Mouse (Mus musculus): ENCODE measurements around the gene Zfp235. TPM values are rescaled to one million over a fixed set of nuclear protein-coding genes. Genes with fewer than 3 reads are reported as not detected.
A peak's percentile ranks its signal among the peaks of the same experiment; 100 is the strongest.

Zfp235 gene
- polyA plus RNA-seq, 1 experiment from 2014 or later: 32.4 TPM

DNA sequence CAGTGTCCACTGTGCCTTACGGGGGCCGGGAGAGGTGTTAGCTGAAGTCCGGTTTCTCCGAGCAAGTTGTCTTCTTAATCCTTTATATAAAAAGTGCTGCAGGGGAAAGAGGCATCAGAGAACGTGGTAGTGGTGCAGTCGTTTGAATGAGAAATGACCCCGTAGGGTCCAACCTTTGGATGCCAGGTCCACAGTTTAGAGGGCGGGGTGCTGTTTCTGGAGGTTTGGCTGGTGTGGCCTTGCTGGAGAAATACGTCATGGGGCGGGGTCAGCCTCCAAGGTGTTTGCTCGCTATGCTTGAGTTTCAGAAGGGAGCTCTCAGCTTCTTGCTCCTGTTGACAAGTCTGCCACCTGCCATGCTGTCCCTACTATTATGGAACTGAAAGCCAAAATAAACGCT, 21.0 kb upstream of the Zfp235 start:
- Histone ChIP-seq H3K4me3 (ENCODE audit: low read depth, low read length) (peak overlapping the region; percentile 70), H3K4me1 (ENCODE audit: control insufficient read depth, insufficient read depth, low read length) (0 out of 2 replicates have a peak, but pooled peaks cover 7% of the 10 kb centered on the region), H3K9me3 (ENCODE audit: control insufficient read depth, low read length) (peaks cover 8% of the 10 kb centered on the region), H3K36me3 (ENCODE audit: control insufficient read depth, insufficient read depth, low read length) (peaks cover under 1% of the 10 kb centered on the region; the same call in 1 of the 2 replicates), H3K27ac (ENCODE audit: low read depth, low read length) (peak overlapping the region; percentile 48; the same call in 1 of the 2 replicates), H3K27me3 (ENCODE audit: control insufficient read depth, insufficient read depth, low read length) (no peaks in the 10 kb centered on the region), H3K4me2 (ENCODE audit: low read depth, low read length) (peak overlapping the region; percentile 72), H3K9ac (replicated peaks; ENCODE audit: low read depth, low read length) (peak overlapping the region; percentile 78)
- 13% methylated on average over 12 of the region's 12 CpGs for WGBS
- ATAC-seq (ENCODE audit: low read depth): no peak

DNA sequence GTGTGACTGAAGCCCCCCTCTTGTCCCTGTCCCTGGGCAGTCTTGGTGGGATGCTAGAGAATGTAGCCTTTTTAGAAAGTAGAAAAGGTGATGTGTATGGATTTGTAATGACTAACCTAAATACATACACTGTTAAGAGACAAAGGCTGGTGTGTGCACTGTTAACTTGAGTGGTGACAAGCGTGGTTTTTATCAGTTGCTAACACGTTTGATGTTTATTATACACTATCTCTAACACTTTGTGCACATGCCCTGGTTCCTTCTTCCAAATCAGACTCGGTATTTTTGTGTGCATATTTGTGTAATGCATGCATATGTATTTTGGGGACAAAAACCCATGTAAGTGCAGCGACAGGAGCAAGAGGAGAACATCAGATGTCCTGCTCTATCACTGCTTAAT, 17.3 kb upstream of the Zfp235 start:
- no peak for ATAC-seq (ENCODE audit: low read depth)
- H3K27ac ChIP-seq (ENCODE audit: low read depth, low read length): no peak overlapping the region
- 89% methylated on average over 4 of the region's 4 CpGs for WGBS
- H3K9ac ChIP-seq (replicated peaks; ENCODE audit: low read depth, low read length): no peak overlapping the region
- no peak overlapping the region for H3K4me2 ChIP-seq (ENCODE audit: low read depth, low read length)
- no peak overlapping the region for H3K4me3 ChIP-seq (ENCODE audit: low read depth, low read length)
- 0 out of 2 replicates have a peak, but pooled peaks cover 7% of the 10 kb centered on the region for H3K4me1 ChIP-seq (ENCODE audit: control insufficient read depth, insufficient read depth, low read length)
- no peaks in the 10 kb centered on the region for H3K27me3 ChIP-seq (ENCODE audit: control insufficient read depth, insufficient read depth, low read length)
- H3K9me3 ChIP-seq (ENCODE audit: control insufficient read depth, low read length): no peaks in the 10 kb centered on the region
- H3K36me3 ChIP-seq (ENCODE audit: control insufficient read depth, insufficient read depth, low read length): no peaks in the 10 kb centered on the region

DNA sequence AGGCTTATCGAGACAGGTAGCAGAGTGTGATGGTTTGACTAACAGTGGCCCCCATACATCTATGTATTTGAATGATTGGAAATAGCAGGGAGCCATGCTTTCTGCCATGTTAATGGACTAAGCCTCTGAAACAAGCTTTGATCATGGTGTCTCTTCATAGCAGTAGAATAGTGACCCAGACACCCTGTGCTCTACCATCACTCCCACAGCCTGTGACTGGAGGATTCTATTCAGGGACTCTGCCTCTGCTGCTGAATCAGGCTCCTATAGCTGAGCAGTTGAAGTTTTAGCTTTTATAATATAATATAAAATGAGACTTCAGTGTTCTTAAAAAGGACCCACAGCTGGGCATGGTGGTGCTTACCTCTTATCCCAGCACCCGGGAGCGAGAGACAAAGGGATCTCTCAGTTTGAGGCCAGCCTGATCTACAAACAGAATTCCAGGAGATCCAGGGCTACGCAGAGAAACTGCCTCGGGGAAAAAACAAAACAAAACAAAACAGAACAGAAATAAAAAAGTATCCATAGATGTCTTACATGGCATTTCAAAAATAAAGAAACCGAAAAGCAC, 459 bp upstream of the Zfp235 start:
- H3K9me3 ChIP-seq (ENCODE audit: control insufficient read depth, low read length): no peaks in the 10 kb centered on the region
- H3K4me1 ChIP-seq (ENCODE audit: control insufficient read depth, insufficient read depth, low read length): peaks cover 9% of the 10 kb centered on the region
- peak; percentile 38 for ATAC-seq (ENCODE audit: low read depth)
- H3K4me3 ChIP-seq (ENCODE audit: low read depth, low read length): peak overlapping the region; percentile 54
- H3K36me3 ChIP-seq (ENCODE audit: control insufficient read depth, insufficient read depth, low read length): peaks cover 5% of the 10 kb centered on the region; the same call in 1 of the 2 replicates
- 20% methylated on average over 6 of the region's 6 CpGs for WGBS
- no peaks in the 10 kb centered on the region for H3K27me3 ChIP-seq (ENCODE audit: control insufficient read depth, insufficient read depth, low read length)
- peak overlapping the region; percentile 64 for H3K9ac ChIP-seq (replicated peaks; ENCODE audit: low read depth, low read length)
- peak overlapping the region; percentile 23; the same call in 1 of the 2 replicates for H3K27ac ChIP-seq (ENCODE audit: low read depth, low read length)
- H3K4me2 ChIP-seq (ENCODE audit: low read depth, low read length): peak overlapping the region; percentile 68

DNA sequence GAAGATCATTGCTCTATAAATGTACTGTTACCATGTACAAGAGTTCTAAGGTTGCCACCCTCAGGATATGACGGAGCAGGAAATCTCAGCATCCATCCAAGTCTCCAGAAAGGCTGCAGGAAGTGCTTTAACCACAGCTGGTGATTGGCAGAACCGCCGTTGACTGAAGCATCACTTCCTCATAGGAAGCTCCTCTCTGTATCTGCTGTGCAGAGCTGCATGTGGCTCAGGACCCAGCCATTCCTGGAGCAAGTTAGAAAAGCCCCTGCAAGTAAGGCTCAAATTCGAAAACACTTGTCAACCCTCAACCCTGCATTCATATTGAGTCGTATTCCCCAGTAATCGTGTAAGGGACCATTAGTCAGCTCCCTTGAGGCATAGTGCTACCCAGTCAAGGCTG, 8.6 kb downstream of the Zfp235 start:
- Histone ChIP-seq H3K4me2 (ENCODE audit: low read depth, low read length) (no peak overlapping the region), H3K9ac (replicated peaks; ENCODE audit: low read depth, low read length) (no peak overlapping the region), H3K27ac (ENCODE audit: low read depth, low read length) (no peak overlapping the region), H3K9me3 (ENCODE audit: control insufficient read depth, low read length) (no peaks in the 10 kb centered on the region), H3K27me3 (ENCODE audit: control insufficient read depth, insufficient read depth, low read length) (no peaks in the 10 kb centered on the region), H3K4me1 (ENCODE audit: control insufficient read depth, insufficient read depth, low read length) (no peaks in the 10 kb centered on the region), H3K4me3 (ENCODE audit: low read depth, low read length) (no peak overlapping the region), H3K36me3 (ENCODE audit: control insufficient read depth, insufficient read depth, low read length) (peaks cover 25% of the 10 kb centered on the region)
- 93% methylated on average over 6 of the region's 6 CpGs for WGBS
- no peak for ATAC-seq (ENCODE audit: low read depth)

DNA sequence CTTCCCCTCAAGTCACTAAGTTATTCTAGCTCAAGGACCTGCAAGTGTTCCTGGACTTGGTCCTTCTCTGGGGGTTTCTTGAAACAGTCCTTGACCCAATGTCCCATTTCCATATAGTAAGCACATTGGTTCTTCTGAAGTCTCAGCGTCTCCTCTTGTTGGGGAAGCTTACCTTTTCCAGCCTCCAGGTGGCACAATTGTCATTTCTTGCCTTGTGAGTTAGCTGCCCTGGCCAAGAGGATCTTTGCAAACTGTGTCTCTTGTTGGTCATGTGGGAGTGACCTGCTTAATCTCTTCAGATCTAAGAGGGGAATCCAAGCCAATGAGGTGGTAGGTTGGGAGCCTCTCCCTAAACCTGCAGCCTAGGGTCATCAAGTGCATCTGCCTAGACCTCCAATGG, 19.3 kb downstream of the Zfp235 start:
- Histone ChIP-seq H3K27me3 (ENCODE audit: control insufficient read depth, insufficient read depth, low read length) (no peaks in the 10 kb centered on the region), H3K27ac (ENCODE audit: low read depth, low read length) (no peak overlapping the region), H3K36me3 (ENCODE audit: control insufficient read depth, insufficient read depth, low read length) (no peaks in the 10 kb centered on the region), H3K4me1 (ENCODE audit: control insufficient read depth, insufficient read depth, low read length) (no peaks in the 10 kb centered on the region), H3K4me2 (ENCODE audit: low read depth, low read length) (no peak overlapping the region), H3K4me3 (ENCODE audit: low read depth, low read length) (no peak overlapping the region), H3K9ac (replicated peaks; ENCODE audit: low read depth, low read length) (no peak overlapping the region), H3K9me3 (ENCODE audit: control insufficient read depth, low read length) (no peaks in the 10 kb centered on the region)
- ATAC-seq (ENCODE audit: low read depth): no peak
- 6% methylated on average over 1 of the region's 1 CpGs for WGBS

DNA sequence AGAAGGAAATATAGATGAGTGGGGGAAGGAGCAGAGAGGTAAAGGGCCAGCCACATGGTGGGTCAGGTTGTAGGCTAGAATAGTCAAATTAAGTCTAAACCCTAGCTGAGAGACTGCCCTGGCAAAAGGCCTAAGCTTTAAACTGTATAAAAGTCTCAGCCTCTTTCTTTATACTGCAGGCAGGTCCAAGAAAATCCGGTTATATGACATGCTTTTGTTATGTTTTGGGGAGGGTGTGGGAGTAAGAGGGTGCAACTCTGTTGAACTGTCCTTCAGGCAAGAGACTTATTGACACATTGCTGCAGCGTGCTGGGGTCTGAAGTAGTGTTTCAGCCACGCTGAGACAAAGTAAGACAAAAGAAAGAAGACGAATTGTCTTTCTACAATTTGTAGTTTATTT, 38.2 kb downstream of the Zfp235 start:
- H3K4me1 ChIP-seq (ENCODE audit: control insufficient read depth, insufficient read depth, low read length): 0 out of 2 replicates have a peak, but pooled peaks cover 2% of the 10 kb centered on the region
- no peak overlapping the region for H3K4me2 ChIP-seq (ENCODE audit: low read depth, low read length)
- no peaks in the 10 kb centered on the region for H3K9me3 ChIP-seq (ENCODE audit: control insufficient read depth, low read length)
- H3K9ac ChIP-seq (replicated peaks; ENCODE audit: low read depth, low read length): no peak overlapping the region
- H3K27ac ChIP-seq (ENCODE audit: low read depth, low read length): no peak overlapping the region
- H3K36me3 ChIP-seq (ENCODE audit: control insufficient read depth, insufficient read depth, low read length): no peaks in the 10 kb centered on the region
- no peak for ATAC-seq (ENCODE audit: low read depth)
- H3K27me3 ChIP-seq (ENCODE audit: control insufficient read depth, insufficient read depth, low read length): no peaks in the 10 kb centered on the region
- no peak overlapping the region for H3K4me3 ChIP-seq (ENCODE audit: low read depth, low read length)
- whole genome bisulfite sequencing: 62% methylated on average over 4 of the region's 4 CpGs

DNA sequence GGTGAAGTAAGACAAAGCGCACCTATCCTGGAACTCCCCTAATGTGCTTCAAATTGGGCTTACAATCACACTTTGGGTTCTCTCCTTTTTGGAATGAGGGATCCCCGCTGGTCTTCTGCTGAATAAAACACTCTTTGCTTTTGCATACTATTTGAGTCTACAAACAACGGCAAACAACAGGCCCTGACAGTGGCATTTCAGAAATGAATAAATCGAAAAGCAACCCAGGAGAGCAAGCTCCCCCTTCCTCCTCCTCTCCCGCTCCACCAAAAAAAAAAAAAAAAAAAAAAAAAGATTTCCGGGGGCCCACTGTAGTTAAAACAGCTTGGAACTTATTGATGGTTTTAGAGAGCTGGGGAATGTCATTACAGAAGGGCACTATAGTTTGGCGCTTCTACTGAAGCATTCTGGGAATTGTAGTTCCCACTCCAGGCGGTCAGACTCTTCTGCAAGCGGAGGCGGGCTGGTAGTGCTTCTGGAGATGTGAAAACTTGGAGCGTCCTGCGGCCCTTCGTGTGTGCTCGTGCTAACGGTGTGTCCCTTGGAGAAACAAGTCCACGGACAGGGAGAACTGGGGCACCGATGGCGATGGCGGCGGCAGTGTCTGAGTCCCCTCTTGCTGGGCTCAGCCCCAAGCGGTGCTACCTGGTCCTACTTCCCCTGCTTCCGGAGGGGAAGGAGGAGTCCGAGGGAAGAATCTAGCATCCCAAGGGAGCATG, 40.8 kb downstream of the Zfp235 start, which contains the start of gene Zfp114:
Gene Zfp114, plus strand, starts transcription at position 443 of the 719 bp plus-strand sequence.
- whole genome bisulfite sequencing: 13% methylated on average over 23 of the region's 23 CpGs
- Histone ChIP-seq H3K36me3 (ENCODE audit: control insufficient read depth, insufficient read depth, low read length) (no peaks in the 10 kb centered on the region), H3K27ac (ENCODE audit: low read depth, low read length) (no peak within 1 kb of the TSS), H3K27me3 (ENCODE audit: control insufficient read depth, insufficient read depth, low read length) (no peaks in the 10 kb centered on the region), H3K4me3 (ENCODE audit: low read depth, low read length) (peak within 1 kb of the TSS; percentile 39), H3K4me2 (ENCODE audit: low read depth, low read length) (peak within 1 kb of the TSS; percentile 43), H3K9ac (replicated peaks; ENCODE audit: low read depth, low read length) (peak within 1 kb of the TSS; percentile 12; the same call in 1 of the 2 replicates), H3K9me3 (ENCODE audit: control insufficient read depth, low read length) (no peaks in the 10 kb centered on the region), H3K4me1 (ENCODE audit: control insufficient read depth, insufficient read depth, low read length) (0 out of 2 replicates have a peak, but pooled peaks cover 2% of the 10 kb centered on the region)
- ATAC-seq (ENCODE audit: low read depth): peak; percentile 93

DNA sequence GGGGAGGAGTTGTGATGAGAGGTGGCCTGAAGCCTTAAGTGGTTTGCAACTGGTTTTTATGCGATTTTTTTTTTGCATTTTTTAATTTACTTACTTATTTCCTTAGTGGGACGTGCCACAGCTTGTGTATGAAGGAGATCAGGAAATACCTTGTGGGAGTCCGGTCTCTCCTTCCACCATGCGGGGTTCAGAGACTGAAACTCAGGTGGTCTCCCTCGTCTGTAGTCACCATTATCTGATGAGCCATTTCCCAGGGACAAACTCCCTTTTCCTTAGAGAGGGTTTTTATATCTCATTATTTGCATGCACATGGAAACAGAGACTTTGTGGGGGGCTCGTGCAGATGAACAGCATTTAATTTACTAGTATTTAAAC, 41.4 kb downstream of the Zfp235 start:
- Histone ChIP-seq H3K27ac (ENCODE audit: low read depth, low read length) (no peak overlapping the region), H3K4me1 (ENCODE audit: control insufficient read depth, insufficient read depth, low read length) (0 out of 2 replicates have a peak, but pooled peaks cover 2% of the 10 kb centered on the region), H3K9ac (replicated peaks; ENCODE audit: low read depth, low read length) (no peak overlapping the region; the same call in 1 of the 2 replicates), H3K4me2 (ENCODE audit: low read depth, low read length) (peak overlapping the region; percentile 43), H3K27me3 (ENCODE audit: control insufficient read depth, insufficient read depth, low read length) (no peaks in the 10 kb centered on the region), H3K9me3 (ENCODE audit: control insufficient read depth, low read length) (no peaks in the 10 kb centered on the region), H3K4me3 (ENCODE audit: low read depth, low read length) (peak overlapping the region; percentile 39), H3K36me3 (ENCODE audit: control insufficient read depth, insufficient read depth, low read length) (no peaks in the 10 kb centered on the region)
- 65% methylated on average over 6 of the region's 6 CpGs for WGBS
- peak; percentile 38; the same call in 1 of the 2 replicates for ATAC-seq (ENCODE audit: low read depth)

DNA sequence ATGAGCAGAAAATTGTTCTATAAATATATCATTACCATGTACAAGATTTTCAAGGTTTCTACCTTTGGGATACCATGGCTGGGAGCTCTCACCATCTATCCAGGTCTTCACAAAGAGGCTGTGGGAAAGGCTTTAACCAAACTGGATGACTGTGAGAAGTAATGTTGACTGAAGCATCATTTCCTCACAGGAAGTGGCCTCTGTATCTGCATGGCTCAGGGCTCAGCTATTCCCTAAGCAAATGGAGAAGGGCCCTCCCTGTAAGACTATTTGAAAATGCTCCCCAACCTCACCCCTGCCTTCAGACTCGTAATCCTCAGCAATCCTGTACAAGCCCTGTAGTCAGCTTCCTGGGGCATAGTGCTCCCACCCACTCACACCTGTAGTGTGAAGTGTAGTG, 53.6 kb downstream of the Zfp235 start:
- H3K4me1 ChIP-seq (ENCODE audit: control insufficient read depth, insufficient read depth, low read length): no peaks in the 10 kb centered on the region
- H3K9me3 ChIP-seq (ENCODE audit: control insufficient read depth, low read length): no peaks in the 10 kb centered on the region
- no peak for ATAC-seq (ENCODE audit: low read depth)
- 71% methylated on average over 1 of the region's 1 CpGs for WGBS
- no peak overlapping the region for H3K9ac ChIP-seq (replicated peaks; ENCODE audit: low read depth, low read length)
- H3K27me3 ChIP-seq (ENCODE audit: control insufficient read depth, insufficient read depth, low read length): no peaks in the 10 kb centered on the region
- H3K4me3 ChIP-seq (ENCODE audit: low read depth, low read length): no peak overlapping the region
- no peak overlapping the region for H3K27ac ChIP-seq (ENCODE audit: low read depth, low read length)
- no peaks in the 10 kb centered on the region for H3K36me3 ChIP-seq (ENCODE audit: control insufficient read depth, insufficient read depth, low read length)
- H3K4me2 ChIP-seq (ENCODE audit: low read depth, low read length): no peak overlapping the region
